Mouse (Mus musculus) ES-Bruce4 (cell line): Measurements from ENCODE around the gene Pdgfb.
A peak's percentile ranks its signal among the peaks of the same experiment; 100 is the strongest.

Experiments used
- CTCF ChIP-seq: IDR thresholded peaks from one replicate; pipeline ENCODE4 v1.8.1; 2011; ENCODE audit warnings: low read depth, low read length
- EP300 ChIP-seq: IDR thresholded peaks from 2 replicates; pipeline ENCODE4 v1.6.1; 2011; ENCODE audit warnings: low read depth, low read length; ENCODE audit not compliant: insufficient read depth
- POLR2A ChIP-seq: IDR thresholded peaks from one replicate; pipeline ENCODE4 v1.8.1; 2011; ENCODE audit warnings: low read length; ENCODE audit not compliant: insufficient read depth

DNA sequence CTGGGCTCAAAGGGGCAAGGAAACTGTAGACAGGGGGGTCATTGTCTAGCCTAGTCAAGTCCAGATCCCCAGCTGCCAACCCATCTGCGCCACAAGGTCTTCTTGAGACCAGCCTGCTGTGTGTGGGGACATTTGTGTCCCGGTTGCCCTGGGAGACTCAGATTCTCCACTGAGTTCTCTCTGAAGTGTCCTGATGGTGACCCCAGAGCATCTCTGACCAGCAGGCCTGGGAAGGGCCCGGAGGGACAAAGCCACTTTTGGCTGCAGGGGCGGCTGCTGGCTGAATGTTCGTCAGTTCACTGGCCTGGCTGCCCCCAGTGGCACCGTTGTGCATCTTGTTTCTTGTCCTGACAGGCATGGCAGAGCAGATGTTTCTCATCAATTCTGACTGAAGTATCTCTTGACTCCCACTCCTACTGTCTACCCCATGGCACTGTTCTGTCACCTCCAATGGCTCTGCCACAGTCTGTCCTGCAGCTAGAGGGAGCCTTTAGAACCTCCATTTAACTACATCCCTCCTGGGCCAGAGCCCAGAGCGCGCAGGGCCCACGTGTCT lies 53.3 kb downstream of the Pdgfb start:
- peak; percentile 39 for TF ChIP-seq CTCF
- TF ChIP-seq EP300 = no peak
- TF ChIP-seq POLR2A = no peak
